Mouse (Mus musculus): ENCODE data around the gene Atxn1. TPM values are rescaled to one million over a fixed set of nuclear protein-coding genes. Genes with fewer than 3 reads are reported as not detected.

Atxn1 gene
- polyA plus RNA-seq, 1 experiment = not detected

DNA sequence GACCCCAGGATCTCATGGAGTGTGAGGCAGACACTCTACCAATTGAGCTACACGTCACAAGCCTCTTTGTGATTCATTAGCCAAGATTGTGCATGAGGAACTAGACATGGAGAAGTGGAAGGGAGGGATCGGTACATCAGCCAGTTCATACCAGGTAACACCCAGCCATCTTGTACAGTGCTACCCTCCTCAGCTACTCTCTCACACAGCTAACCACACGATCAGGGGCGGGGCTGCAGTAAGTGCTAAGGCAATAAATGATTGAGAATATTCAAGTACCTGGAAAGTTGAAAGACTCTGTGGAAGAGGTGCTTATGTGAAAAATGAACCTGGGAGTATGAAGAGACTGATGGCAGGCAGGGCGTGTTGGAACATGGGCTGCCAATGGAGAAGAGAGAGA is 306.5 kb downstream of the Atxn1 start:
- H3K4me1 ChIP-seq (ENCODE audit: control insufficient read depth, insufficient read depth, low read length) = no peaks in the 10 kb centered on the region; the same call in none of the 2 replicates
- no peak for TF ChIP-seq POLR2A (IDR thresholded peaks at IDR 0.05; ENCODE audit: insufficient read depth, low read depth, low read length)
- no peak for TF ChIP-seq CTCF (IDR thresholded peaks at IDR 0.05; ENCODE audit: insufficient read depth, low read depth, low read length)
- H3K4me3 ChIP-seq (ENCODE audit: insufficient read depth, low read depth, low read length) = no peak overlapping the region
- 93% methylated on average over 5 of the region's 5 CpGs for WGBS
- H3K27ac ChIP-seq (ENCODE audit: insufficient read depth, low read depth, low read length) = no peak overlapping the region

DNA sequence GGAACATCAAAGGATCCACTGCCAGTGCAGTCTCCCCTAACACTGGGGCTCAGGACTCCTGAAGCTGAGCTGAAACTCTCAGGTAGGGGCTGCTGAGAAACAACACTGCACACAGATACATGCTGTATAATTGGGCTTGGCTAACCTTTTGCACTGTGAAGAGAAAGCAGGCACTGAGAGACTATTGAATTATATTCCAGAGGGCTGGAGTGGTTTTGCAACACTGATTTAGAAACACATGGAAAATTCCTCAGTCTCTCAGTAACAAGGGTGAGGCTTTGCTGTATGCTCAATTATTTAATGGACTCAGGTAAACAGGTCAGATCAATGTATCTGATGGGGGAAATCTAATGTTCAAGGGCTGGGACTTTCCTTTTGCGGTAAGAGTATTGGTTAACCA is 307.6 kb downstream of the Atxn1 start:
- WGBS = 97% methylated on average over 1 of the region's 1 CpGs
- TF ChIP-seq CTCF (IDR thresholded peaks at IDR 0.05; ENCODE audit: insufficient read depth, low read depth, low read length) (no peak), POLR2A (IDR thresholded peaks at IDR 0.05; ENCODE audit: insufficient read depth, low read depth, low read length) (no peak)
- H3K4me1 ChIP-seq (ENCODE audit: control insufficient read depth, insufficient read depth, low read length) = no peaks in the 10 kb centered on the region; the same call in 1 of the 2 replicates
- H3K27ac ChIP-seq (ENCODE audit: insufficient read depth, low read depth, low read length) = no peak overlapping the region
- no peak overlapping the region for H3K4me3 ChIP-seq (ENCODE audit: insufficient read depth, low read depth, low read length)

DNA sequence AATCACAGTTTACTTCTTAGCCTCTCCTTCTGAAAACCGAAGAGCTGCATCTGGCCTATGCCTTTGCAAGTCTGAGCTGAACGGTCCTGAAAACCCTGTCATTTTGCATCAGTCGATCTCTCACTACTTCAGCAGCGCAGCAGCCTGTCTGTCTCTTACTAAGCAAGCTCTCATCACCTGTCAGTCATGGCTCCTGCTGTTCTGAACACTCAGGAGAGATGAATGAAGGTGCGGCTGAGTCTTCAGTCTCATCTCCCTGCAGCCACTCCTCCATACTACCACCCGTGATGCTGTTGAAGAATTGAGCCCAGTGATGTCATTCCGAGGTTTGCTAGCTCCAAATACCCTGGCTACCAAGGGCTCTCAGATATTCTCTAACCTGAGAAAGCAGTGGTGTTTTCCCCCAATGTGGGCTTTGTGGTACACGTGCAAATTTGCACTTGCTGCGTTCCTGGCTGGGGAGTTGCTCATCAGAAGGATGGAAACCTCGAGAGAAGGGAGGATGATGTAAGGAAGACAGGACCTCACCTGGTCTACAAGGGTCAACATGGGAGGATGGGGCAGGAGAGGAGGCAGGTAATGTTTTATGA is 313.1 kb downstream of the Atxn1 start:
- no peak overlapping the region for H3K4me3 ChIP-seq (ENCODE audit: insufficient read depth, low read depth, low read length)
- WGBS = 79% methylated on average over 10 of the region's 10 CpGs
- no peak overlapping the region for H3K27ac ChIP-seq (ENCODE audit: insufficient read depth, low read depth, low read length)
- no peak for TF ChIP-seq POLR2A (IDR thresholded peaks at IDR 0.05; ENCODE audit: insufficient read depth, low read depth, low read length)
- TF ChIP-seq CTCF (IDR thresholded peaks at IDR 0.05; ENCODE audit: insufficient read depth, low read depth, low read length) = no peak
- no peaks in the 10 kb centered on the region for H3K4me1 ChIP-seq (ENCODE audit: control insufficient read depth, insufficient read depth, low read length)

DNA sequence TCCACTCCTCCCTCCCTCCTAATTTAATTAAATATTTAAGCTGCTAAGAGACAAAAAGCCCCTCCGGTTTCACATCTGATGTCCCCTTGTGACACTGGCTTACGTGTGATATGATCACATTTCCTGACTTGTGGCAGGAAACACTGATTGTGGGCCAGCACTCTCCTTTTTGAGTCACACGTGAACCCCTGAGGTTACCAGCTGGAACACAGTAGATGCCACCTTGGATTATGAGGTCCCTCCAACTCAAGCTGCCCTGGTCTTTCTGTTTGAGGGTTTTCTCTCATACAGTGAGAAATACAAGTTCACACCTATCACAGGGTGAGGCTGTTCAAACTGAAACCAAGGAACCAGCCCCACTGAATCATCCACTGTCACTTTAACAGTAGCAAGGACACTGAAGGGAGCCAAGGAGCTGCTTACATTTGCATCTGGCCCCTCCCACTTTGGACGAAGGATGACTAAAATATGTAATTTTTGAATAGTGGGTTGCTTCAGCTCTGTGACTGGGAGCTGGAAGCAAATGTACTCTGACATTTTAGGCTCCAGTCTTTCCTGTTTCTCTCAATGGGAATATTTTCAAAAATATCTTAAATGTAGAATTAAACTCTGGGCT is 315.5 kb downstream of the Atxn1 start:
- H3K4me1 ChIP-seq (ENCODE audit: control insufficient read depth, insufficient read depth, low read length) = no peaks in the 10 kb centered on the region
- no peak overlapping the region for H3K27ac ChIP-seq (ENCODE audit: insufficient read depth, low read depth, low read length)
- TF ChIP-seq POLR2A (IDR thresholded peaks at IDR 0.05; ENCODE audit: insufficient read depth, low read depth, low read length) = no peak
- WGBS = 76% methylated on average over 4 of the region's 4 CpGs
- H3K4me3 ChIP-seq (ENCODE audit: insufficient read depth, low read depth, low read length) = no peak overlapping the region

DNA sequence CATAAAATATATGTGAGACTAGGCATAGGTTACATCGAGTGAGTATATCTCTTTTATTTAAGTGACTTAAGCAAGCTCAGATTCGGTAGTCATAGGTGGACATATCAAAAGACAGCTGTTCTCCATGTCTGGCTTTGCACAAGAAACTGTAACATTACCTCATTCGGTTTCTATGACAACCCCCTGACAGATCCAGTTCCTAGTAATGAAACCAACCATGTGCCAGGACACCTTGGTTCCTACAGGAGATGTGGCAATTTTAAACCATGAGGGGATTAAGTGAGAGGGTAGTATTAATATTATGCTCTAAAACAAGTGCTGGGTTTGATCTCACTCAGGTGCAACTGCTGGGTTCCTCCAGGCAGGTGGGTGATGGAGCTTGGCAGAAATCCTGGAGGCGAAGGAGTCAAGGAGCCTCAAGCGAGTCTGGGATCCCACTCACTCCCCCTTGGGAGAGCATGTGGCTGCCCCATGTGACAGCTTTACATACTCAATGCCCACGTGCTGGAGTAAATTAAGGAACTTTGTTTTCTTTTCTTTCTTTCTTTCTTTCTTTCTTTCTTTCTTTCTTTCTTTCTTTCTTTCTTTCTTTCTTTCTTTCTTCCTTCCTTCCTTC is 320.9 kb downstream of the Atxn1 start:
- no peak overlapping the region for H3K27ac ChIP-seq (ENCODE audit: insufficient read depth, low read depth, low read length)

DNA sequence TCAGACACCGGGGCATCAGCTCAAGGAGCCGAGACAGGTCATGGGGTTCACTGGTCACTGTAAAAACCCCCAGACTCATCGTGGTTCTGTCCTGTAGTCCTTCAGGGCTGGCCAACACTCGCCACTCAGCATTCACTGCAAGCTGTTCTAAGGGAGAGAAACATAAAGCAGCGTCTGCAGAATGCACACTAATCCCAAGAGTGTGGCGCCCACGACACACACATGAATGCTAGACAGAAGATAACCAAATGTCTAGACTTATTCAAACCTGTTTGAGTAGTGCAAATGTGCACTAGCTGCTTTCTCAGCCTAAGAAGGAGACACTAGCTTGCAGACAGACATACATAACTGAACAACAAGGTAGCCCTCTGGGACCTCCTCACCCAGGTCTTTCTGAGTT is 321.9 kb downstream of the Atxn1 start:
- no peak overlapping the region for H3K4me3 ChIP-seq (ENCODE audit: insufficient read depth, low read depth, low read length)
- 49% methylated on average over 7 of the region's 7 CpGs for WGBS
- peaks cover 8% of the 10 kb centered on the region for H3K4me1 ChIP-seq (ENCODE audit: control insufficient read depth, insufficient read depth, low read length)
- TF ChIP-seq POLR2A (IDR thresholded peaks at IDR 0.05; ENCODE audit: insufficient read depth, low read depth, low read length) (no peak), CTCF (IDR thresholded peaks at IDR 0.05; ENCODE audit: insufficient read depth, low read depth, low read length) (no peak)
- H3K27ac ChIP-seq (ENCODE audit: insufficient read depth, low read depth, low read length) = no peak overlapping the region

More for the DNA sequence above, 320.9 kb downstream of the Atxn1 start:
- WGBS = 74% methylated on average over 6 of the region's 6 CpGs
- H3K4me3 ChIP-seq (ENCODE audit: insufficient read depth, low read depth, low read length) = no peak overlapping the region
- H3K4me1 ChIP-seq (ENCODE audit: control insufficient read depth, insufficient read depth, low read length) = peaks cover 8% of the 10 kb centered on the region
- TF ChIP-seq POLR2A (IDR thresholded peaks at IDR 0.05; ENCODE audit: insufficient read depth, low read depth, low read length) (no peak), CTCF (IDR thresholded peaks at IDR 0.05; ENCODE audit: insufficient read depth, low read depth, low read length) (no peak)

DNA sequence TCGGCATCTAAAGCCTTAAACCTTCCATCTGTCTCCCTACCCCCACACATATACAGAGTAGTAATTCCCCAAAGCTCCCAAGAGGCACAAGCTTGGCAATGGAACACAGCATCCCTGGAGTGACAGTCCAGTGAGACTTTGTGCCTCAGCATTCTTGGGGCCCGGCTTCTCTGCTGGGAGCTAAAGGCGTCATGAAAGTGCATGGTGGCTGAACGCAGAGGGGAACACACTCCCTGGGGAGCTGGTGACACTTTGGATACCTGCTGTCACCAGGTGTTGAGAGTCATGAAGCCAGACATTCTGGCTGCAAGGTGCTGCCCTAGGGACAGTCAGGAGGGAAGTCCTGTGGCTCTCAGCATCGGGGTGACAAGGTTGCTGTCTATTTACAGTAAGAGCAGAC is 324.4 kb downstream of the Atxn1 start:
- no peak overlapping the region for H3K27ac ChIP-seq (ENCODE audit: insufficient read depth, low read depth, low read length)
- no peak for TF ChIP-seq POLR2A (IDR thresholded peaks at IDR 0.05; ENCODE audit: insufficient read depth, low read depth, low read length)
- no peak for TF ChIP-seq CTCF (IDR thresholded peaks at IDR 0.05; ENCODE audit: insufficient read depth, low read depth, low read length)

DNA sequence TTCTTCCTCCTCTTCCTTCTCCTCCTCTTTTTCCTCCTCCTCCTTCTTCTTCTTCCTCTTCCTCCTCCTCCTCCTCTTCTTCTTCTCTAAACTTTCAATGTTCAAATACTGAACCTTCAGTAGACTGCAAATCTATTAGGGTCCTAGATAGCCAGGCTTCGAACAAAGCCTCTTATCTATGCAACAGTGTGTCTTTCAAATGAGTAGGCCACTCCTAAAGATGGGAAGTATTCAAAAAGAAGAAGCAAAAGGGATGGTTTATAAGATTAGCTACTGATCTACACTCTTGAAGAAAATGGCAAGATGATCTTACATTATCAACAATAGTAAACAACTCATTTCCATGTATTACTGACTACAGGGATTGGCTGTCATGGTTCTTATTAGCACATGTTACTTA is 326.5 kb downstream of the Atxn1 start:
- Histone ChIP-seq H3K27ac (ENCODE audit: insufficient read depth, low read depth, low read length) (no peak overlapping the region), H3K4me1 (ENCODE audit: control insufficient read depth, insufficient read depth, low read length) (peaks cover 6% of the 10 kb centered on the region), H3K4me3 (ENCODE audit: insufficient read depth, low read depth, low read length) (no peak overlapping the region)
- WGBS = 96% methylated on average over 1 of the region's 1 CpGs
- TF ChIP-seq CTCF (IDR thresholded peaks at IDR 0.05; ENCODE audit: insufficient read depth, low read depth, low read length) (no peak), POLR2A (IDR thresholded peaks at IDR 0.05; ENCODE audit: insufficient read depth, low read depth, low read length) (no peak)

More for the DNA sequence above, 324.4 kb downstream of the Atxn1 start:
- no peak overlapping the region for H3K4me3 ChIP-seq (ENCODE audit: insufficient read depth, low read depth, low read length)
- 85% methylated on average over 5 of the region's 5 CpGs for WGBS
- H3K4me1 ChIP-seq (ENCODE audit: control insufficient read depth, insufficient read depth, low read length) = peaks cover 8% of the 10 kb centered on the region

DNA sequence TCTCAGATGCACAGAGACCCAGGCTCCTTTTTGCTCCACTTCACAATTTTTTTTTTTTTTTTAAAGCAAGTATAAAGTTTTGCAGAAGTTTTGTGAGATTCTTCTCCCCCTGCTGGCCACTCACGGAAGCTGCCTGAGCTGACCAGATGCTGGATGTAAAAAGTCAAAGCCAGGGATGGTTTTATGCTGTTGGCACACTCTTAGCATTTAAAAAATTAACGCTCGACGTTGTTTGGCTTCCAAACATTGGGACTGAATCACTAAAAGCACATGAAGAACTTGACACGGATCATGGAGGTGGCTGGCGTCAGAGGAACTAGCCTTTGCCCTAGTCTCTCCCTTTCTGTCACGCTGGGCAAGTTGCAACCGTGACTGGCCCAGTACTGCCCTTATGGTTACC is 327.5 kb downstream of the Atxn1 start:
- H3K27ac ChIP-seq (ENCODE audit: insufficient read depth, low read depth, low read length) = no peak overlapping the region
- TF ChIP-seq CTCF (IDR thresholded peaks at IDR 0.05; ENCODE audit: insufficient read depth, low read depth, low read length) (no peak), POLR2A (IDR thresholded peaks at IDR 0.05; ENCODE audit: insufficient read depth, low read depth, low read length) (no peak)
- WGBS = 53% methylated on average over 8 of the region's 8 CpGs
- H3K4me1 ChIP-seq (ENCODE audit: control insufficient read depth, insufficient read depth, low read length) = 0 out of 2 replicates have a peak, but pooled peaks cover 3% of the 10 kb centered on the region
- H3K4me3 ChIP-seq (ENCODE audit: insufficient read depth, low read depth, low read length) = no peak overlapping the region

Measured in olfactory bulb, adult 2 months (tissue).